Mouse (Mus musculus): ENCODE measurements around the gene Itpr1.

Itpr1 gene

GRCm38 (mm10) chr6:108240754-108241153, 27.9 kb downstream of the Itpr1 start:
- DNase-seq (ENCODE audit: low spot score in 2 of 2): no peak

GRCm38 (mm10) chr6:108244571-108244970, 31.7 kb downstream of the Itpr1 start:
- DNase-seq (ENCODE audit: low spot score in 2 of 2): no peak

GRCm38 (mm10) chr6:108246369-108247085, 33.6 kb downstream of the Itpr1 start:
- DNase-seq (ENCODE audit: low spot score in 2 of 2): no peak

DNA sequence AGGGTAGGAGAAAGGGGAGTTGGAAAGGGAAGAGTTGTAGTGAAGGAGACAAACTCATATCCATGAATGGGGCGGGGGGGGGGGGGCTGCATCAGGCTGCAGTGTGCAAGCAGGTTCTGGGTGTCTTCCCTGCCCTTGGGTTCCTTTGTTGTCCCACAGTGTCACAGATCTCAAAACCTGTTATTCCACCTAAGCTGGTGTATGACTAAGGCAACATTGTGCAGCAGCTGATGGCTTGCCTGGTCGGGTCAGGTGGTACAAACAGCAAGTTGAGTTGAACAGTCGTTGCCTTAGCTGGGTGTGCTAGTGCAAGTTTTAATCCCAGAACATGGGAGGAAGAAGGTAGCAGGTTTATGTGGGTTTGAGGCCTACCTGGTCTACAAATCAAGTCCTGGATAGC, 34.3 kb downstream of the Itpr1 start:
- no peak for DNase-seq (ENCODE audit: low spot score in 2 of 2)

- DNase-seq (ENCODE audit: low spot score in 2 of 2): no peak
Observed at GRCm38 (mm10) chr6:108248519-108248918, 35.6 kb downstream of the Itpr1 start.

DNA sequence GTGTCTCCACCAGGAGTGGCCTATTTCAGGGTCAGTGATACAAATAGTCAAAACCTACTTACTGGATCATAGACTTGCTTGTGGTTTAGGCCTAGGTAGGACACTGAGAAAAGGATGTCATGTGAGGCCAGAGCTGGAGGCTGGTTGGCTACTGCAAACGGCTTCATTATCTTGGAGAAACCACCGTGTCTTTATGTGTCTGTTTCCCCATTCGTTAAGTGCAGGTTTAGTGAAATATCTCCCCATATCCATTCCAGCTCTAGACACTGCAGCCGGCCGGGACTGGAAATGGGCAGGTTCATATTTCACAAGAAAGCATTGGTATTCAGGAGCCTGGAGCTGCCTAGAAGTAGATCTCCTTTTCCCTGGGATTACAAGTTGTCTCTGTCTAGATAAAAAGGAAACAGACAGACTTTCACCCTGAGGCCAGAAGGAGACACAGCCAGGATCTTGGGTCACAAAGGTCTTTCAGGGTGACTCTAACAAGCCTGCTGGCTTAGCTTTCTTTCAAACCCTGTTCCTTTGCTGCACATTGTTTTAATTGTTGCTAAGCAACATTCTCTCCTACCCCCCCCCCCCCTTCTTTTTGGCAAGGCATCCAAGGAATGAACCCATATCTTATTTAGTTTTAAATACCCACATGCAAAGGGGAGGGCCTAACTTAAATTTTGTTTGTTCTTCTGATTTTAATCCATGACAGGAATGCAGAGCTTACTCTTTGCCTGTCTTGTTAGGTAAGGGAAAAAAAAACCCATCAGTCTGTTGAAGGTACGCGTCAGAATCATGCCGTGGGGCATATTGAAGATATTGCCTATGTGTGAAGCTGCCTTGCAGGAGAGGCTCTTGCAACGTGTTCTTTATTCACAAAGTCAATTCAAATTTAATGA, 36.4 kb downstream of the Itpr1 start:
- DNase-seq (ENCODE audit: low spot score in 2 of 2): no peak

DNA sequence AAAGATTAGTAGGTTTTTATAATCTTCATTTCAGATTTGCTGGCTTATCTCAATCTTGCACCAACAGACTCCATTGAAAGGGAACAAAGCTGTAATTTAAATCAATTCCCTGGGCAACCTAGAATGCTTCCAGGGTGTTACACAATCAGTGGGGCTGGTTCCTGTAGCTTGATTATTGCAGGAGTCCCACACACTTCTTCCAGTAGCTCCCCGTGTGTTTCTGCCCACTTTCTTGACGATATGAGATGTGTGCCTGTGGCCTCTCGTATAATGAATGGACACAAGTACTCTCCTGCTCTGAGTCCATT, 37.0 kb downstream of the Itpr1 start:
- DNase-seq (ENCODE audit: low spot score in 2 of 2): no peak

GRCm38 (mm10) chr6:108250416-108250815, 37.5 kb downstream of the Itpr1 start:
- DNase-seq (ENCODE audit: low spot score in 2 of 2): no peak

DNA sequence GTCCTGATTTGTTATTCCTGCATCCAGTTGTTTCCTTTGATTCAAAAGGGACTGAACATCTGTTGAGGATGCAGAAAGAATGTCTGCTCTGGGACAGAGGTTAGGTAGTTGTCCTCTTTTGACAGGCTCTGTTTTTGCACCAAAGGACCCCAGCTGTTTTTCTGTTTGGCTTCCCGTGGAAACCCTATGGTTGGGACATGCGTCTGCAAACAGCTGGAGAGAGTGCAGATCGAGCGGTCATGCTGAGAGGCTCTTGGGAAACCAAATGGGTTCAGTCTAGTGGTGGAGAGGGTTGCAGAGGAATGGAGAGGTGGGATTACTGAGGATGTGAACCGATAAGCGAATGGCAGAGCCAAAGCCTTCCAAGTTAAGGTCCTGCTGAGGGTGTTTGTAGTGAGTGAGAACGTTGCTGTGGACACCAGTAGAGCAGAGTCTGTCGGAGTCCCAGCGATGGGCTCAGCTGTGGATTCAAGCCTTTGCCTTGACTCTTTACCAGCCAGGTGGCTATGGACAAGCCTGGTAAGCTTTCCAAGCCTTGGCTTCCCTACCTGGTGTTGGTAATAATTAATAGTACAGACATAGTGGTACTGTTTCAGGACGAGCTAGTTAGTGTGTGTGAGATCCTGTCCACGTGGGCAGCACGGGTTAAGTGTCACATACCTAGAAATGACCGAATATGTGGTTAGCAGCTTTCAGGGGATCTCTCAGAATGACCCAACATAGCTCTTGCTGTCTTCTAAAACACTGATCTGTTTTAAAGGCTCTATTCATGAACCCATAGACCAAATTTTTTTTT, 39.9 kb downstream of the Itpr1 start:
- no peak for DNase-seq (ENCODE audit: low spot score in 2 of 2)

GRCm38 (mm10) chr6:108254132-108255064, 41.5 kb downstream of the Itpr1 start:
- no peak for DNase-seq (ENCODE audit: low spot score in 2 of 2)

DNA sequence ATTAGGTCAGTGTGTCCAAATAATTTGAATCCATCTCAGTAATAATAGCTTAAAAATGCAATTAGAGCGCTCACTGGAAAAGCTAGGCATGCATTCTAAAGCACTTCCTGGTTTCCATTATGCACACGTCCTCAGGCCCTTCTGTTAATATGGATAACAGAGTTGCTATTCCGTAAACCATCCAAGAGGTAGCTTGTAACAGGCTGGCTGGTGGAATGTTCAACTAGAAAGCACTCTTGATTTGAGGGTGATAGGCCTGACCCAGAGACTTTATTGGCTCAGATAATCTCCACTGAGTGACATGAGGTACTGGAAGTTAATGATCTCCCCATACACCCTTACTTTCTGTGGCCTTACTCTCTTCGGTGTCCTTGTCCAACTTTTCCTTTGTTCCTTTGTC, 43.0 kb downstream of the Itpr1 start:
- DNase-seq (ENCODE audit: low spot score in 2 of 2): no peak

DNA sequence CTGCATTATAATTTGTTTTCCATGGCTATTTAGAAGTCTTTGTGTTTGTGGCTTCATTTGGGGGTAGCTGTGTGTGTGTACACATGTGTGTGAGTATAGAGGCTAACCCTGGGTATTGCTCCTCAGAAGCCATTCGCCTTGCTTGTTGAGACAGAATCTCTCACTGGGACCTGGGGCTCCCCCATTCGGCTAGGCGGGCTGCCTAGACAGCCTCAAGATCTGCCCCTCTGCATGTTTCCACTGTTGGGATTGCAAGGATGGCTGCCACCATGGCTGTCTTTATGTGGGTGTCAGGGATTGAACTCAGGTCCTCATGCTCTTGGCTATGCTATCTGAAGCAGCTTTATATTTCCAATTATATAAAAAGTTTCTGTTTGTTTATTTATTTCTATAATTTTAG, 44.3 kb downstream of the Itpr1 start:
- DNase-seq (ENCODE audit: low spot score in 2 of 2): no peak

DNA sequence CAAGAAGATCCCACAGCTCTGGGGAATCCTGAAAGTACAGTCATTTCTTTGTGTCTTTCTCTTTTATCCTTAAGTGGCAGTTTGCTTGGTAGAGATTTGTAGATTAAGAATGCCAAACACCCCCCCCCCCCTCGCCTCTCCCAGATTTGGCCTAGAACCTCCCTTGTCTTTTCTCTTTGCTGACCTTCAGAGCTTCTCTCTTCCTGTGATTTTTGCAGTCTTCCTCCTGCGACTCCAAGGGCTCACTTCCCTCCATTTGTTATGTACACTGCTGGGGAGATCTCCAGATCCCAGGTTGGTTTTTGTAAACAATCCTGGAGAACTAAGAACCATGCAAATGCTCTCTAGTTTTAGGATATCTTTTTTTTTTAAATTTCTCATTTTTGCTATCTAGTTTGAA, 45.7 kb downstream of the Itpr1 start:
- DNase-seq (ENCODE audit: low spot score in 2 of 2): no peak

DNA sequence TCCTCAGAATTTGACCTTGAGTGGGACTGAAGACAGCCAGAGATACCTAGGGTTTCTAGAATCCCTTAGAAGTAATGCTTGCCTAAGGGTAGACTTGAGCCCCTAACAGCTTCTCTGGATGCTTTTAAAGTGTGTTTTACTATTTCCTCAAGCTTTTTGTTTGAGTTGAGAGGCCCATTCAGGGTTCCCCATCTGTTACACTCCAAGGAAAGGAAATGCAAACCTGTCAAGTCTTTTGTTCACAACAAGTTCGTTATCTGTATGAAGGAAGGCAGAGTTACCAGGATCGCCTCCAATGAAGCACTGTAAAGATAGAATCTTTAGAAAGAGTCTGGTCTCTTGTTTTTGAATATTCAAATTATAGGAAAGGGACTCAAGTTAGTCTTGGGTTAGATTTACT, 46.8 kb downstream of the Itpr1 start:
- DNase-seq (ENCODE audit: low spot score in 2 of 2): no peak

DNA sequence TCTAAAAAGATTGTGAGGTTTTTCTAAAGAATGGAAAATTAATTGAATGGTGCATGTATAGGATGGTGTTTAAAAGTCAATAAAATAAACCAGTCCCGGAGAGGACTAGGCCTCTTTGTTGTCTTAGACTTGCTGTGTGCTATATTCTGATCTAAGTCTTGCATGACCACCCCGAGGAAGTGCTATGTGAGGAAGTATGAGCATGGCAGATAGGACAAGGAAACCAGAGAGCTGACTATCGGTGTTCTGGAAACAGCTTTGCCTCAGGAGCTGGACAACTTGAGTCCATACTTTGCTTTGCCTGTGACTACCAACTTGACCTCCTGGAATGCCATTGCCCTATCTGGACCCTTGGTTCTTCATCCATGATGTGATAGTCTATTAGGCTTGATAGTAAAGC, 48.6 kb downstream of the Itpr1 start:
- no peak for DNase-seq (ENCODE audit: low spot score in 2 of 2)

GRCm38 (mm10) chr6:108264164-108264563, 51.3 kb downstream of the Itpr1 start:
- no peak for DNase-seq (ENCODE audit: low spot score in 2 of 2)

DNA sequence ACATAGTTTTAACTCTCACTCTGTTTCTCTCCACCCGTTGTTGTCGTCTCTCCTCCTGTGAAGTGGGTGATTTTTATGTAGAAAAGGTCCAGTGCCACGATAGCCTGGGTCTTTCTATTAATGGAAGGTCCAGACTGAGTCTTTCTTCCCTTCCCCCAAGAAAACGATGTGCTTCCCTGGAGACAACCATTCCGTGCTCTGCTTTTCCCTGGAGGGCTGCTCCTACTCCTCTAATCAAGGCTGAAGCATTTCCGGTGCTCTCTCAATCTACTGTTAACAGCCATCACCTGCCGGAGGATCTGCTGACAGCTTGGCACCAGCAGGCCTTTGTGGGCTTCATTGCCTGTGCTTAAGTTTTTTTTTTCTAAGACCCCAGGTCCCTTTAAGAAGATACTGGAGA, 60.6 kb downstream of the Itpr1 start:
- no peak for DNase-seq (ENCODE audit: low spot score in 2 of 2)

DNA sequence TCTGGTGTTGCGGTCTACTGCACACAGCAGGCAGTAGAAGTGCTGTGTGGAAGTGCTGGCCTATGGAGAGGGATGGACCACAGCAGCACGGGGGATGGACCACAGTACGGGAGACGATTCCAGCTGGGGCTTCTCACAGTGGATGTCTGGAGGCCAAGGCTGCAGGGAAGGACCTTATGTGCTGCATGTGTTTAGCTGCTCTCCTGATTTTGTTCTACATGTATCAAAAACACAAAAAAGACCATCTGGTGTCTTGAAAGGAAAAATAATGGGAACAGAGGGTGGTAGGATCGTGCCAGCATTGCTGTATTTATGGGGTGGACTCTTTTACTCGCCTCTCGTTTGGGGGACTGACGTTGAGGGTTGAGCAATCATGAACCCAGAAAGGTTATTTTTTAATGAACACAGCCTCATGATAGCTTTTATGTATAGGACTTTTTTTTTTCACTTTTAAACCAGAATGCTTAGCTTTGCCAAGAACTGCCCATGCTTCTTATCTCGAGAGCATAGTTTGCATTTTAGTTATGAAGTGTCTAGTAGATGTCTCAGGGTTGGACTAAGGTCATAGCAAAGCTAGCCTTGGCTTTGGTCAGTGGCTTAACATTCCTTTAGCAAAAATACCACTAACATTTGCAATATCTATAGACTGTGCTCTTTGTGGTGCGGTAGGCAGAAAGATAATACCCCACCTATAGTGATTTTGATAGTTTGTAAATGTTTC, 61.6 kb downstream of the Itpr1 start:
- DNase-seq (ENCODE audit: low spot score in 2 of 2): no peak

DNA sequence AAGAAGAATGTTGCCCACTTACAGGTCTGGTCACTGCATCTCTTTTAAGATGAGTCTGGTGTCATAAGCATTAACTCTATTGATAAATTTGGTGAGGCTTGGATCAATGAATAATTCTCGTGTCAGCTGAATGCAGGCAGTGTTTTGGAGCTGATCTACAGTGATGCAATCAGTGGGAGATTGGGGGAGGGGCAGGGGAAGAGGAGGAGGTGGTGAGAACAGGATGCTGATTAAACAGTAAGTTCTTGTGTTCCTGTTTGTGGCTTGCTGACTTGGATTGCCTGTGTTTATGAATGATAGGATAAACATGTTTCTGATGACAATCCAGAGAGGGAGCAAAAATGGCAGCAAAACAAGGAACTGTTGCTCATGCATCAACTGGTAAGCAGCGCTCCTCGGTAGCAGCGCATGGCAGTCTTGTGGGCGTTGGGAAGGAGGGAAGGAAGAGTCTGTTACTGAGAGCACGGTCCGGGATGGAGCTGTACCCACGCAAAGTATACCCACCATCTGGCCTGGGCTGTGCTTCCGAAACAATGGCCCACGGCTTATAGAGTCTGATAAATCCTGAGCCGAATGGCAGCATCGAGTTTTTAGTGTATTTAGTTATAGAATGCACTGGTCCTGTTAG, 64.1 kb downstream of the Itpr1 start:
- DNase-seq (ENCODE audit: low spot score in 2 of 2): peak in 1 of 2 experiments; percentile 21
